Mouse (Mus musculus) layer of hippocampus, adult 9-10 months (tissue): ENCODE measurements around the gene Dscam.

ENCODE experiments used
- DNase-seq: peaks from one replicate; pipeline ENCODE4 v3.0.0; 2022; ENCODE audit warnings: low spot score

Gene Dscam

GRCm38 (mm10) chr16:96759081-96759603, 411.4 kb downstream of the Dscam start:
- no peak for DNase-seq

GRCm38 (mm10) chr16:96758381-96758780, 412.2 kb downstream of the Dscam start:
- DNase-seq: no peak

DNA sequence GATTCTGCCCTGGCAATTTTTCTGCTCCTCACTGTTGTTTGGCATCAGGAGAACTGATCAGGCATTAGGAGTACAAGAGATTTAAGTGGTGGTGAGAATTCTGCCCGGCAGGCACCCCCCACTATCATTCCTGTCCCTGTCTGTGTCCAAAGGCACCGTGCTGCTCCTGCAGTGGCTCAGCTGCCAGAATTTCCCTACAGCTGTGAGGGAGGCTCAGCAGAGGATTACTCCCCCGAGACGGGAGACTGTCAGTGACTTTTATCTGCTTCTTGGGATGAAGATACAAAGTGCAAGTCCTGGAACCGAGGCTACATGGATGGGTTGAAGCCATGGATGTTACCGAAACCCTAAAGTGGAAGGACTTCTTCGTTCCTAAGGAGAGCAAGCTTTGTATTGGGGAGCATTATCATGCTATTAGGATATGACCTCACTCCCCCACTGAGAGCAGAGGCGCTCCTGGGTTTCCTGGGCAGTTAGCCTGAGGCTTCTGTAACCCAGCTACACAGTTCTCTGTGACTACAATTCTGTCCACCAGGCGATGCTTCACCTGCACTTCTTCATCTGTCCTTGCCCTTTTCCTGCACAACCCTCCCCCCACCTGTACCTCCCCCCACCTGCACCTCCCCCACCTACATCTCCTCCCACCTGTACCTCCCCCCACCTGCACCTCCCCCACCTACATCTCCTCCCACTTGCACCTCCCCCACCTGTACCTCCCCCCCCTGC, 412.8 kb downstream of the Dscam start:
- no peak for DNase-seq

- no peak for DNase-seq
Measured at GRCm38 (mm10) chr16:96756994-96757393, 413.6 kb downstream of the Dscam start.

DNA sequence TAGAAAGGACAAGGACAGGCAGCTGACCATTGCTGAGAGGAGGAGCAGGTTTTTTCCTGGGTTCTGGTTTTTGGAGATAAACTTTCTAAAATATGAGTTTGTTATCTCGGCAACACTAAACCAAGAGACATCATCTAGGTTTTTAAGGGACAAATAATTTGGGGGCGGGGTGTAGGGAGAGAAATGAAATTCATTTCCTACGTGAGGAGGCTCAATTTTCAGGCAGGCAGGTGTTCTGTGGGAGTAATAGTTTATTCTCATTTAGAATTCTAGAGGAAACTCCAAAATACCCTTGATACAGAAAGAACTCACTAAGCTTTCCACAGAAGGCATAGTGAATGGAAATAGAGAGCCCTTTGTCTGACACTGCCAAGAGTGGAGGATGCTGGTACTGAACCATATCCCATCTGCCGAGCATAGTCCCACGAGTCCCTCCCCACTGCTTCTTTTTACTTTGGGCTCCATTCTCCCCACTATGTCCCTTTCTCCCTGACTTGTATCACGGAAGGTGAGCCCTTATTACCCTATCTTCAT, 415.5 kb downstream of the Dscam start:
- DNase-seq: no peak

DNA sequence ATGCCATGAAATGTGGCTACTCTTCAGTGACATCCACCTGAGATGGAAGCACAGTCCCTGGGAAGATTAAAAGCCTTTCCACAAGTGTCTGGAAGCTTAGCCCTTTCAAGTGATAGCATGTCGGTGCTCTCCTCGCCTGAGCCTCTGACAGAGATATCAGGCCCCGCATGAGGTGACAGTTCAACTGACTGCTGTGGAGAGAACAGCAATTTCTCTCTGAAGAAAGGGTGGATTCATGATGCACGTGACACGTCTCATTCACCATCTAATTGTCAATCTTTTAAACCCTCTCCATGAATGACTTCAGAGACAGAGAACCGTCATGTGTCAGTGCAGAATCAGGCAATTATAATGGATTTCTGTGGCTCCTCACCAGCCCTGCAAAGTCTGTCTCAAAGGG, 416.2 kb downstream of the Dscam start:
- DNase-seq: no peak

DNA sequence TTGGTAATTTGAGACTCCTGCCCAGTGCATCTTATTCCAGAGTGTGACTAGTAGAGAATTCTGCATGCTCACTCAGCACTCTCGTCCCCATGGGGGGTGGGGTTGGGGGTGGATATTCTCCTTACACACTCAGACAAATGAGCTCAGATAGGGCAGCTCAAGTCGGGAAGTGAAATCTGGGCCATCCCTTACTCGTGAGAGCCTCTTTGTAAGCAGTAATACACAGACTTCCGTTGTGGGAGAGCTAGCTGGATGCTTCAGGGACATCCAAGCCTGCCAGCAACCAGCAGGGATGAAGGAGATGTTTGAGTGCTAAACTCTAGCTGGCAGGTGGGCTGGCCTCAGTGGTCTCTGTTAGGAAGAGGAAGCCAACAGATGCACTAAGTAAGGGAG, 416.8 kb downstream of the Dscam start:
- DNase-seq: no peak

GRCm38 (mm10) chr16:96753164-96753780, 417.3 kb downstream of the Dscam start:
- no peak for DNase-seq

DNA sequence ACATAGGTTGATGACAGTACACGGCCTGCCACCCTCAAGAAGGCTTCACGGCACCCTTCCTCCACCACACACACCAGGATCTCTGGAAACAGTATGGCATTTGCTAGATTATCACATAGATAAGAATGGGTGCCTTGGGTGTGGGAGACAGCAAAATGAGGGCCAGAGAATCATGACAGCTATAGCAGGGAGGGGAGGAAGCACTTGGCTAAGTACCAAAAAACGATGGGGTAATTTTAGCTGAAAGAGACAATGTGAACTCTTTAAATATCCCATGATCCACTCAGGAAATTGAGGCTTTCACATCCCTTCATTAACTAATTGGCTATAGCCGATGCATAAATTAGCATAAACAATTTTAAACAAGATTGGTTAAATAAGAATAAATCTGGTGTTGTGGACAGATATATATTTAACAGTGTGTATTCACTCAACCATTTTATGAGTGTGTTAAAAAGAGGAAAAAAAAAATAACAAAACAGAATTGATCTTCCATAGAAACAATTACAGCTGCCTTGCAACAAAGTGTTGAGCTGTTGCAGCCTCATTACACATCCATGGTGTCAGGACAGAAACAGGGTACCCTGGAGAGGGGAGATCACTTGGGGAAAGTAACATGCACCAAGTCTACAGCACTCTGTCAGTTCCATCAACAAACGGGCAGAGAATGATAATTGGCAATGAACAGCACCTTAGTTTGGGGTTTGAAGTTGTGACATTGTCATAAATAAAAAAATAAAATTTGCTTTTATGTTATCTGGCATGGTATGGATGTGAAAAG, 427.9 kb downstream of the Dscam start:
- no peak for DNase-seq

GRCm38 (mm10) chr16:96741336-96741735, 429.2 kb downstream of the Dscam start:
- no peak for DNase-seq

DNA sequence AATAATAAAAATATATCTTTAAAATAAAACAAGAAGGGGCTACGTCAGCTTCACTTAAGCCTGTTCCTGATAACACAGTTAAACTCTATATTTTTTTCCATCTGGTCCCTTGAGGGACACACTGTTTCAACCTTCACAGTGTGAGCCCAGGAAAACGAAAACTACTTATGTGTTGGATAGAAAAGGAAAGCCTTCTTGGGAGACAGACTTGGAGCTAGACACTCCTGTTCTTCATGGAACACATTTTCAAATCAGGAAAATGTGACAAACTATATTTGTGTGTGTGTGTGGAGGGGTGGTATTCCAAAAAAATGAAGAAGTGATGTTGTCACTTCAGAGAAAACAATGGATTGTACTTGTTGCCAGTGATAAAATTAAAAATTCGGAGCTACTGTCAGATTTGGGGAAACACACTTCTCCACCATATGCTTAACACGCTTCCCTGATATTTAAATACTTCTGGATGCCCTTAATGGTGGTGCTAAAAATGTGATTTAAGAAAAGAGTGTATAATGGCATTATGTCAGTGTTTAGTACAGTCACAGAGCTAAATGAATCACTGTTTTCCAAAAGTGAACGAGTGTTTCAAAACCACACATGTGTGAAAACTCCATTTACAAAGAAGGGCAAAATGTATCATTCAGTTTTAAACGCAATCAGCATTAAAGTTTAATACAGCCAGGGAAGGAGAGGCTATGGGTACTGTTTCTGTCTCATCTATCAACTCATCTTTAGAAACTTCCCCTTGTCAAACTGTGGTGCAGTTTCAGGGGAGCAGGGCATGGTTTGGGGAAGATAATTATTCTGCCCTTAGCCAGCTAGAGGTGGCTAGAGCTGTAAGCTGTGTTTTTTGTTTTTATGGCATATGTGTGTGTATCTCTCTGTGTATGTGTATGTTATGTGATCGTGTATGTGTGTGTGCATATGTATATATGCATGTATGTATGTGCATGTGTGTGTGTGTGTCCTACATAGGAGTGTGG, 430.2 kb downstream of the Dscam start:
- no peak for DNase-seq

GRCm38 (mm10) chr16:96736501-96736900, 434.1 kb downstream of the Dscam start:
- DNase-seq: no peak

DNA sequence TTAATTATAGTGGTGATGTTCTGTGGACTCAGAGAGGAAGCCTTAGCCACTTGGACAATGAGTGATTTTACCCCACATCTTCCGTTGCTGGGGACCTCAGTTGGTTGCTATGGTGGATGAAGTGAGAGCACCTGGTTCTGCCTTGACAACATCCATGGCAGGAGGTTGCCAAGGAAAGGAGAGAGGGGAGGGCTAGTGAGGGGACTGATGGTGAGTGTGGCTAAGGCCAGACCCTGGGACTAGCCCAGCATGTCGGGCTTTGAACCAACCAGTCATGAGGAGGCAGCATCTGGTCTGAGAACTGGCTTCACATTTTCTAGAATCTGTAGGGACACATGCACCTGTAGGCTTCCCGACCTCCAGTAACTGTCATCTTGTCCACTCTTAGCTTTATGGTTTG, 439.7 kb downstream of the Dscam start:
- no peak for DNase-seq

DNA sequence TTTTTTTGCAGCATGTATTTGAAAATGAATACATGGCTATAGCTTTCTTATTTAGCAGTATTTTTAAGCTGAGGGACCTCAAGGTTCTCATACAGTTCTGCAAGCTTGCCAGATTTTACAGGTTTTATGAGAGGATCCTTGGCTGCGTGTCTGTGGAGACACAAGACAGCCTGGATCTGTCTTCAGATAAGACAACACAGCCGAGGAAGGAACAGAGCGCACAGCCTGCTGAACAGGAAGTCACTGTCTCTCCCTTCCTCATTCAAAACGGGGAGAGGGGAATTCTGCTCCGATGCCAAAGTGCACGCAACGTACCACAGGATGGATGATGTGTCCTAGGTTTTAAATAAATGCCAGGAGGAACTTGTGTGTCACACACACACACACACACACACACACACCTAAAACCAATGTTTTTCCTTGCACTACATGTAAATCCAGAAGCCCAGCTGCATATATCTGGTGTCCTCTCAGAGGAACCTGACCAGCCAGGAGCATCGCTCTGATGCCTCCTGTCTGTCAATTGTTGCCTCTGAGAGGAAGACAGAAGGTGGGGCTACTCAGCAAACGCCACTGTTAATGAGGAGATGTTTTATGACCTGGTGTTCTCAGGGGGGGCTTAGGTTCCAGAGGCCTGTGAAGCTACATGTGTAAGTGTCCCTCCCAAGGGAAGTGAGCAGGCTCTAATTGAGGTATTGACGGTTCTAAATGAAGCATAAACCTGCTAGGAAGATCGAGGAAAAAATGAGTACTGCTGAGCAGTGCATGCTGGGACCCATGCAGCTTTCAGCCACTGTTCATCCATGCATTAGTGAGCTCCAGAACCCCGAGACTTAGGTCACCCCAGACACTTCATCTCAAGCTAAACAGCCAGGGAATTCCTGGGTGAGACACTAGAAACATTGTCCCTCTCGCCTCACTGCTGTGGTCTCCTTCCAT, 442.4 kb downstream of the Dscam start:
- no peak for DNase-seq

GRCm38 (mm10) chr16:96725071-96725724, 445.4 kb downstream of the Dscam start:
- DNase-seq: no peak

DNA sequence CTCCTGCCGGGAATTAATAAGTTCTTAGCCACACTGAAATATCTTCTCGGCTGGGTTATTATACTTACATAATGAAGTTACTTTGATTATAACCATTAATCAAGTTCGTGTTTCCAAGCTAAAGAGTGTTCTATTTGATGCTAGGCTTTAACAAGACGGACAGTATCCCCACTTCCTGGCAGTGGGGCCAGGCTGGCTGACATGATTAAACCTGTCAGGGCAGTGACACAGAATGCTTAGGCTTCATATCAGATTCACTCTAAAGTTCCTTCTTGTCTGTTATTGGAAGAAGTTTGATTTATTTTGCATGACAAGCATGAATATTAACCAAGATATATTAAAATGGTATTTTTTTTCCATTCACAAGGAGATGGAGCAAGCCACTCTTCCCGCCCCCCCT, 446.0 kb downstream of the Dscam start:
- DNase-seq: no peak

DNA sequence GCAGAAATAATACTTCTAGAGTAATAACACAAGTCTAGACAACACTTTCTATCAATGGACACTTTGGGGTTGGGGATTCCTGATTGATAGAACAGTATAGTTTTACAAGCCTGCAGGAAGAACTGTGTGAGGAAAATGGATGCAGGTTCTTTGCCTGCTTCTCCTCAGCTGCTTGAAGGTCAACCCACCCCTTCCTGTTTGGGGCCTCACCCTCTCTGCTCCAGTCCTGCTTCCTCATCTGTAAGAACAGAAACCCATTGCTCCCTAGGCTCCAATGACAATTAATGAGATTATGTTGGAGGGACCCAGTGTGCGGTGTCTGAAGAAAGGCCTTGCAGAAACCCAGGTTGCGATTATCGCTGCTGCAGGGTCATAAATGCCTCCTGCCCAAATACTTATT, 446.4 kb downstream of the Dscam start:
- no peak for DNase-seq

DNA sequence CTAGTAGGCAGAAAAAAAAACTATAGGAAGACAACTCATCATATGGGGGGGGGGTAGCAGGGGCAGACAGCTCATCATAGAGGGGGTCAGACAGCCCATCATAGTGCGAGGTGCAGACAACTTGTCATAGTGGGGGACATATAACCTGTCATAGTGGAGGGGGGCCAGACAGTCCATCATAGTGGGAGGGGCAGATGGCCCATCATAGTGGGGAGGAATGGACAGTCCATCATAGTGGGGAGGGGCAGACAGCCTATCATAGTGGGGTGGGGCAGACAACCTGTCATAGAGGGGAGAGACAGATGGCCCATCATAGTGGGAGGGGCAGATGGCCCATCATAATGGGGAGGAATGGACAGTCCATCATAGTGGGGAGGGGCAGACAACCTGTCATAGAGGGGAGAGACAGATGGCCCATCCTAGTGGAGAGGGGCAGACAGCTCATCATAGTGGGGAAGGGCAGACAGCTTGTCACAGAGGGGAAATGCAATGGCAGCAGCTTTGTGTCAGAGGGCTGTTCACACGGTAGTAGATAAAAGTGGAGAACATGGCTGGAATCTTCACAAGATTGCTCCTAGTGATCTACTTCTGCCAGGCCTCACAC, 447.4 kb downstream of the Dscam start:
- DNase-seq: no peak

- no peak for DNase-seq
Measured at GRCm38 (mm10) chr16:96722135-96722534, 448.4 kb downstream of the Dscam start.
